Mouse (Mus musculus): ENCODE data around the gene Cdc42ep3. TPM values are rescaled to one million over a fixed set of nuclear protein-coding genes. Genes with fewer than 3 reads are reported as not detected.

Gene Cdc42ep3
- polyA plus RNA-seq, 1 experiment, result 11.0 TPM

DNA sequence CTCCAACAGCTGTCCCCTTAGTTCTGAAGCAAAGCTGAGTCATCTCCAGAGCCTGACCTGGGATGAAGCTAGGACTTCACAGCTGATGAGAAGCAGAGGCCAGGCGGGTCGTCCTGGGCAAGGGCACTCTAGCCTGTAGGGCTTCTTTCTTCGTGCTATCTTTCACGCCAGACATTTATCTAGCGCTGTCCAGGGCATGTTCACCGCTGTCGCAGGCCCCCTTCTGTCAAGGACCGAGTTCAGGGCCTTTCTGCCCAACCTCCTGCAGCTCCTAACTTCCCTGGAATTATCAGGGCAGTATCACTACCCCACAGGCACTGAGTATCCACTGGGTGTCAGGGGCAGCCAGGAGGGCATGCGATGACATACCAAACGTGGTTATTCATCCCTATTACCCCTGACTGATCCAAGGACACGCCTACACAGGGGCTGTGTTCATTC lies 4.1 kb downstream of the Cdc42ep3 start:
- Histone ChIP-seq H3K27ac (ENCODE audit: insufficient read depth, low read length) (no peak overlapping the region), H3K27me3 (ENCODE audit: control insufficient read depth, insufficient read depth, low read length) (no peaks in the 10 kb centered on the region), H3K4me1 (ENCODE audit: control insufficient read depth, insufficient read depth, low read length) (peaks cover 4% of the 10 kb centered on the region), H3K4me3 (replicated peaks; ENCODE audit: insufficient read depth, low read depth, low read length) (no peak overlapping the region)
- TF ChIP-seq CTCF (IDR thresholded peaks at IDR 0.05; ENCODE audit: borderline replicate concordance, insufficient read depth, low read depth, low read length) (no peak), POLR2A (IDR thresholded peaks at IDR 0.05; ENCODE audit: borderline replicate concordance, insufficient read depth, low read length) (no peak)
- WGBS, result 69% methylated on average over 11 of the region's 11 CpGs
- DNase-seq, result no peak

DNA sequence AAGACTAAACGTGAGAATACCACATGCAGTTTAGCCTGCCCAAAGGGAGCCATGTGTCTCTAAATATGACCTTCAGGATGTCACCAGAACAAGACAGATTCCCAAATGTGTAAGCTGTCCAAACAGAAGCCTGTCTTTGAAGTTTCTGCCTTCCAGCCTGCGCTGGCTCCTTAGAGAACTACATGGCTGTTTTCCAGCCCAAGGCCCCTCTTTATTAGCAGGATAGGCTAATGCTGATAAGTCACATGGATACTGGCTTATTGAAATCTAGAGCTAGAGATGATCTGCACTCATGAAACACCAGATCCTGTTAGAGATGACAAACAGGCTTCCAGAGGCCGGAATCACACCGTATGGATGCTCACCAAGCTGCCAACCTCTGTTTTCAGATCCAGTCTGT lies 5.5 kb downstream of the Cdc42ep3 start:
- Histone ChIP-seq H3K27me3 (ENCODE audit: control insufficient read depth, insufficient read depth, low read length) (no peaks in the 10 kb centered on the region), H3K27ac (ENCODE audit: insufficient read depth, low read length) (no peak overlapping the region), H3K4me3 (replicated peaks; ENCODE audit: insufficient read depth, low read depth, low read length) (no peak overlapping the region), H3K4me1 (ENCODE audit: control insufficient read depth, insufficient read depth, low read length) (peaks cover 4% of the 10 kb centered on the region)
- TF ChIP-seq POLR2A (IDR thresholded peaks at IDR 0.05; ENCODE audit: borderline replicate concordance, insufficient read depth, low read length), result no peak
- no peak for TF ChIP-seq CTCF (IDR thresholded peaks at IDR 0.05; ENCODE audit: borderline replicate concordance, insufficient read depth, low read depth, low read length)
- no peak for DNase-seq
- WGBS, result 59% methylated on average over 4 of the region's 4 CpGs

DNA sequence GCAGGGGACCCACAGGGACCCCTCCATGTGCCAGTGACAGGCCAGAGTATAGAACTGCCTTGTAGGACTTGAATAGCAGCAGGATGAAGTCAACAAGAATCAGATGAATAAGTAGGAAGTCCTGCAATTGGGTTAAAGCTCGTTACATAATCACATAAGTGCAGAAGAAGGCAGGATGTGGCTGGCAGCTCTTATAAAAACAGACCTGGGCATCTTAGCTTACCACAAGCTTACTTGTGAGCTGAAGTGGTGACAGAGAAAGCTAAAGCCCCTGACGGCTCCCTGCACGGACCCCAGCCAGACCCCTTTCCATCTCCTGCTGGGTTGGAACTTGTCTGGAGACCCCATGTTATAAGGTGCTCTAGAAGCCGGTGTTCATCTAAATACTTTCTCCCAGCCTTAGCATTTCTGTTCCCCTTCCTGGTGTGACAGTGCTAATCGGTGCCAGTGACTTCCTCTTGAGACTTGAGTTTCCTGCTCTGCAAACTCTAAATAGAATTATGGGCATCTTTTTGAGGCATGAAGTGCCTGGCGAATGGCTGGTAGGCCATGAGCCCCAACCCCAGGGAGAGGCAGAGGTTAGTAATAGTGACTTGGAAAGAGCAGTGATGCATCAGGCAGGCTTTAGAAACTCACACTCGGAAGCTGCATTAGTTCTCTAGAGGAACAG lies 6.8 kb downstream of the Cdc42ep3 start:
- no peak overlapping the region for H3K27ac ChIP-seq (ENCODE audit: insufficient read depth, low read length)
- WGBS, result 82% methylated on average over 7 of the region's 7 CpGs

DNA sequence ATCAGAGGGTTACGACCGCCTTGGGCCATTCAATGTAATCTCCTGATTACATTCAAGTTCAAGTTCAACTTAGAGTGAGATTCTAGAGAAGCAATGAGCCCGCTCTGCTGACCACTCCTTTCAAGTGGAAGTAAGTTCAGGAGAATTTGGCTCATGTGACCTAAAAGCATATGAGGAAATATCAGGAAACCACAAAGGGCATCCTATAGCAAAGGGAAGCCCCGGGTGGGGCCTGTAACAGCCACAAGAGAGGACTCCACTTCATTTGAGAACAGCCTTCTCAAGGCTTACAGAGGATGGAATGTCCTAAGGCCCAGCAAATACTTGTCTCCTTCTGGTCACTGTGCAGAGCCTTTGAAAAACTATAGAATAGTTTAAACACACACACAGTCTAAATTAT lies 7.6 kb downstream of the Cdc42ep3 start:
- H3K27me3 ChIP-seq (ENCODE audit: control insufficient read depth, insufficient read depth, low read length), result no peaks in the 10 kb centered on the region
- no peak overlapping the region for H3K27ac ChIP-seq (ENCODE audit: insufficient read depth, low read length)
- H3K4me3 ChIP-seq (replicated peaks; ENCODE audit: insufficient read depth, low read depth, low read length), result no peak overlapping the region
- no peak for DNase-seq
- 95% methylated on average over 4 of the region's 4 CpGs for WGBS
- TF ChIP-seq POLR2A (IDR thresholded peaks at IDR 0.05; ENCODE audit: borderline replicate concordance, insufficient read depth, low read length), result no peak
- TF ChIP-seq CTCF (IDR thresholded peaks at IDR 0.05; ENCODE audit: borderline replicate concordance, insufficient read depth, low read depth, low read length), result no peak
- peaks cover 4% of the 10 kb centered on the region for H3K4me1 ChIP-seq (ENCODE audit: control insufficient read depth, insufficient read depth, low read length)

More for the DNA sequence above, 6.8 kb downstream of the Cdc42ep3 start:
- TF ChIP-seq CTCF (IDR thresholded peaks at IDR 0.05; ENCODE audit: borderline replicate concordance, insufficient read depth, low read depth, low read length) (no peak), POLR2A (IDR thresholded peaks at IDR 0.05; ENCODE audit: borderline replicate concordance, insufficient read depth, low read length) (no peak)
- Histone ChIP-seq H3K4me1 (ENCODE audit: control insufficient read depth, insufficient read depth, low read length) (peaks cover 4% of the 10 kb centered on the region), H3K4me3 (replicated peaks; ENCODE audit: insufficient read depth, low read depth, low read length) (no peak overlapping the region), H3K27me3 (ENCODE audit: control insufficient read depth, insufficient read depth, low read length) (no peaks in the 10 kb centered on the region)
- no peak for DNase-seq

DNA sequence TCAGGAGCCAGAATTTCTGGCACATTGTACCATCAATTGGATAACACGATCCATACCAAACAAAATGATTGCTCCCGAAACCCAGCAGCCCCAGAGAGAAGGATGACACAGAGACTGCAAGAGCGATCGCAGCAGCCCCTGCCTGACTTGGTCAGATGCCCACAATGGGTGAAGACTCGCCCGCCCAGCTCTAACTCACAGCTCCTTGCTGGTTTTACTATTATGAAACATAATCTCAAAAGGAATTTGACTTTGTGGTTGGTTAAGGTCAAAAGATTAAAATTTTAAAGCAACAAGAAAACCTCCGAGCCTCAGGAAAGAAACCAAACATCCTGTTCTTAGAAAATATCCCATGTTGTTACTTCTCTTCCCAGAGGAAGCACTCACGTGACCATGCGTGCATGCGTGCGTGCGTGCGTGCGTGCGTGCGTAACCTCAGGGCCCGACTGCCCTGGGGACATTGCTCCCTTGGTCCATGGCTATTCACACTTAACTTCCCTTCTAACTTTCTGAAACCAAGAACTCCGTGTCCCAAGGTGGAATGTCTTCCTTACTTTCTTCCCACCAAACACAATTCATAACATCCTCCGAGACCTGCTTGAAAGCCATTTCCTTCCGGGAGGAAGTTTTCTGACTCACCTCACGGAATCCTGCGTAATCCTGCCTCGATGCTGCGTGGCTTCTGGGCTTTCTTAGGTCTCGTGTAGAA lies 9.7 kb downstream of the Cdc42ep3 start:
- 84% methylated on average over 25 of the region's 25 CpGs for WGBS
- no peak for TF ChIP-seq POLR2A (IDR thresholded peaks at IDR 0.05; ENCODE audit: borderline replicate concordance, insufficient read depth, low read length)
- TF ChIP-seq CTCF (IDR thresholded peaks at IDR 0.05; ENCODE audit: borderline replicate concordance, insufficient read depth, low read depth, low read length), result no peak
- no peak overlapping the region for H3K4me3 ChIP-seq (replicated peaks; ENCODE audit: insufficient read depth, low read depth, low read length)
- no peak overlapping the region for H3K27ac ChIP-seq (ENCODE audit: insufficient read depth, low read length)
- peaks cover 4% of the 10 kb centered on the region for H3K4me1 ChIP-seq (ENCODE audit: control insufficient read depth, insufficient read depth, low read length)
- DNase-seq, result no peak
- H3K27me3 ChIP-seq (ENCODE audit: control insufficient read depth, insufficient read depth, low read length), result no peaks in the 10 kb centered on the region

DNA sequence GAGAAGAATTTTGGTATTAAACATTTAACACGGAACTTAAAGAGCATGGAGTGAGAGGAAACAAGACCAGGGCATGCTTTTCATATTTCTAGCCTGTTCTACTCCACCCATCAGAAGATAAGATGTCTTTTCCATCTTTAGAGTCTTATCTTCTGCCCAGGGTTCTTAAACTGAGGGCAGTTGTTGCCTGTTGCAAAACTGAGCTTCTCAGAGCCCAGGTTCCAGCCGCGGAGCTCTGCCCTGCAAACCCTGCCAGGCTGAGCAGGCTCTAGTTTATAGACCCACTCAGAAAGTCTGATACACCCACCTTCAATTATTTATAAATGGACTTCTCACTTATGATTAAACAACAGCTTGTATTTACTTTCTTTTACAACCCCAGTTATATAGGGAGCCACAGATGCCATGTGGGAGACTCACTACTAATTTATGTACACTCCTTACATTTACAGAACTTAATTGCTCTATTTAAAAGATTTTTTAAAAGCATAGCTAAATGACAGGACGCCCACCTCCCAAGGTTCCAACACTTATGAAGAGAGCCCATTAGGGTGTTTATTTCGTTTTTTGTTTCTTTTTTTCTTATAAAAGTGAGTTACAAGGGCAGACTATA lies 11.5 kb downstream of the Cdc42ep3 start:
- peaks cover 5% of the 10 kb centered on the region for H3K4me1 ChIP-seq (ENCODE audit: control insufficient read depth, insufficient read depth, low read length)
- H3K27ac ChIP-seq (ENCODE audit: insufficient read depth, low read length), result no peak overlapping the region
- WGBS, result 85% methylated on average over 5 of the region's 5 CpGs
- TF ChIP-seq CTCF (IDR thresholded peaks at IDR 0.05; ENCODE audit: borderline replicate concordance, insufficient read depth, low read depth, low read length) (no peak), POLR2A (IDR thresholded peaks at IDR 0.05; ENCODE audit: borderline replicate concordance, insufficient read depth, low read length) (no peak)
- H3K27me3 ChIP-seq (ENCODE audit: control insufficient read depth, insufficient read depth, low read length), result no peaks in the 10 kb centered on the region
- no peak overlapping the region for H3K4me3 ChIP-seq (replicated peaks; ENCODE audit: insufficient read depth, low read depth, low read length)
- DNase-seq, result no peak

DNA sequence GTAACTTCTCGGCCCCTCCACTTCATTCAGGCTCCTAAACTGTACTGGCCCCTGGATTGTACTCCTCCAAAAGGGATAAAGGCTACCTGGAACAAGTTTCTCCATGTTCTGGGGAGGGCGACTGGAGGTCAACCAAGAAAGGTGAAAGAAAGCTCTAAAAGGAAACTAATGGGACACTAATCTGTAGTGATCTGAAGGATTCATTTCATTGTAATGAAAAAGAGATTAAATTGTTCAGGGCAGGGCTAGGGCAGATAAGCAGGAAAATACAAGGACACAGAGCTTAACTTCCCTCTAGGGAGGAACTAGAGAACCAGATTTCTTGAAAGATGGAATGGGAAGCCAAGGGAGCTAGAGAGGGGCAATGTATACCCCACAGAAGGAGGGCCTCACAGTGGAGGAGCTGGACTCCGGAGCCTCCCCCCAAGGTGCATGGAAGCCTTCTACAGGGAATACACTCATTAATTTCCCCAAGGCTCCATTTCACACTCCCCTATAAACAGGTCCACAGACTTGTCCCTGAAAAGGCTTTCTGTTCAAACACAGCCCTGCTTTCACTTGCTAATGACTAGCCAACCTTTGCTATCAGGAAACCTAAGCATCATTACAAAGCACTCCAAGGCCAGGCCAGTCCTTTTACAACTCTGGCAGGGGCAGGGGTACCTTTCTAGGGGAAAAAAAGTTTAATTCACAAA lies 12.1 kb downstream of the Cdc42ep3 start:
- no peak for DNase-seq
- H3K27me3 ChIP-seq (ENCODE audit: control insufficient read depth, insufficient read depth, low read length), result no peaks in the 10 kb centered on the region
- WGBS, result 76% methylated on average over 3 of the region's 3 CpGs
- peaks cover 5% of the 10 kb centered on the region for H3K4me1 ChIP-seq (ENCODE audit: control insufficient read depth, insufficient read depth, low read length)
- no peak overlapping the region for H3K4me3 ChIP-seq (replicated peaks; ENCODE audit: insufficient read depth, low read depth, low read length)
- no peak for TF ChIP-seq POLR2A (IDR thresholded peaks at IDR 0.05; ENCODE audit: borderline replicate concordance, insufficient read depth, low read length)
- TF ChIP-seq CTCF (IDR thresholded peaks at IDR 0.05; ENCODE audit: borderline replicate concordance, insufficient read depth, low read depth, low read length), result no peak
- no peak overlapping the region for H3K27ac ChIP-seq (ENCODE audit: insufficient read depth, low read length)
